Mouse (Mus musculus): ENCODE measurements around the gene Szrd1. TPM values are rescaled to one million over a fixed set of nuclear protein-coding genes. Genes with fewer than 3 reads are reported as not detected.
A peak's percentile ranks its signal among the peaks of the same experiment; 100 is the strongest.

The Szrd1 gene
- polyA plus RNA-seq, 1 experiment, result 54.2 TPM

GRCm38 (mm10) chr4:141068655-141069054 lies 70.9 kb downstream of the Szrd1 start:
- no peak for DNase-seq
- H3K36me3 ChIP-seq (ENCODE audit: control insufficient read depth, insufficient read depth, low read length), result peaks cover 51% of the 10 kb centered on the region

GRCm38 (mm10) chr4:141067516-141068046 lies 72.0 kb downstream of the Szrd1 start:
- Histone ChIP-seq H3K4me1 (replicated peaks; ENCODE audit: control insufficient read depth, insufficient read depth, low read length) (no peaks in the 10 kb centered on the region), H3K36me3 (ENCODE audit: control insufficient read depth, insufficient read depth, low read length) (peaks cover 44% of the 10 kb centered on the region), H3K27ac (ENCODE audit: control insufficient read depth, insufficient read depth, low read length) (no peak overlapping the region), H3K27me3 (ENCODE audit: control insufficient read depth, insufficient read depth, low read length) (no peaks in the 10 kb centered on the region), H3K4me3 (ENCODE audit: control insufficient read depth, insufficient read depth, low read length) (no peak overlapping the region)
- no peak for DNase-seq
- WGBS, result 91% methylated on average over 9 of the region's 9 CpGs
- TF ChIP-seq POLR2A (IDR thresholded peaks at IDR 0.05; ENCODE audit: control insufficient read depth, extremely low read depth, insufficient read depth, low read length, poor library complexity) (no peak), CTCF (IDR thresholded peaks at IDR 0.05; ENCODE audit: borderline replicate concordance, control insufficient read depth, extremely low read depth, insufficient read depth, low read length, poor library complexity) (no peak)

More at GRCm38 (mm10) chr4:141068655-141069054, 70.9 kb downstream of the Szrd1 start:
- WGBS, result 95% methylated on average over 8 of the region's 8 CpGs
- Histone ChIP-seq H3K27ac (ENCODE audit: control insufficient read depth, insufficient read depth, low read length) (no peak overlapping the region), H3K4me3 (ENCODE audit: control insufficient read depth, insufficient read depth, low read length) (no peak overlapping the region), H3K4me1 (replicated peaks; ENCODE audit: control insufficient read depth, insufficient read depth, low read length) (no peaks in the 10 kb centered on the region), H3K27me3 (ENCODE audit: control insufficient read depth, insufficient read depth, low read length) (no peaks in the 10 kb centered on the region)
- TF ChIP-seq CTCF (IDR thresholded peaks at IDR 0.05; ENCODE audit: borderline replicate concordance, control insufficient read depth, extremely low read depth, insufficient read depth, low read length, poor library complexity), result no peak

- TF ChIP-seq POLR2A (IDR thresholded peaks at IDR 0.05; ENCODE audit: control insufficient read depth, extremely low read depth, insufficient read depth, low read length, poor library complexity) (no peak), CTCF (IDR thresholded peaks at IDR 0.05; ENCODE audit: borderline replicate concordance, control insufficient read depth, extremely low read depth, insufficient read depth, low read length, poor library complexity) (no peak)
- no peak overlapping the region for H3K4me3 ChIP-seq (ENCODE audit: control insufficient read depth, insufficient read depth, low read length)
- no peaks in the 10 kb centered on the region for H3K4me1 ChIP-seq (replicated peaks; ENCODE audit: control insufficient read depth, insufficient read depth, low read length)
- WGBS, result 88% methylated on average over 12 of the region's 12 CpGs
- H3K36me3 ChIP-seq (ENCODE audit: control insufficient read depth, insufficient read depth, low read length), result peaks cover 41% of the 10 kb centered on the region
- DNase-seq, result no peak
- no peaks in the 10 kb centered on the region for H3K27me3 ChIP-seq (ENCODE audit: control insufficient read depth, insufficient read depth, low read length)
- no peak overlapping the region for H3K27ac ChIP-seq (ENCODE audit: control insufficient read depth, insufficient read depth, low read length)
These were observed 72.7 kb downstream of the Szrd1 start for GRCm38 (mm10) chr4:141066709-141067515.

DNA sequence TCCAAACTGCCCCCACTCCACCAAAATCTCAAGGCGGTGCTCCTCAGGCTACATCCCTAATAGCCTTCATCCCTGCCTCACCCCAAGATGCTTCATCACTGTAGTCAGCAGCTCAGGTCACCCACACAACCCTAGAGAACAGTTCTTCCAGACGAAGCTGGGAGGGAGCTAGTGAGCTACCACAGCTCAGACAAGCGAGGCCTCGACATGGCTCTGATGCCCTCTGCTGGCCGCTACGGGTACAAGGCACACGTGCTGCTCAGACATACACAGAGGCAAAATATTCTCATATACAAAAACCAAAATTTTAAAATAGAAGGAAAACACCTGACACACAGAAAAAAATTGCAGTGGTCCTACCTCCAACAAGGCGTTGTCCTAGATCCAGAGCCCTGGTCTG lies 74.5 kb downstream of the Szrd1 start:
- DNase-seq, result peak; percentile 86
- 11% methylated on average over 8 of the region's 8 CpGs for WGBS
- peaks cover 35% of the 10 kb centered on the region for H3K36me3 ChIP-seq (ENCODE audit: control insufficient read depth, insufficient read depth, low read length)
- no peak overlapping the region for H3K27ac ChIP-seq (ENCODE audit: control insufficient read depth, insufficient read depth, low read length)
- H3K4me3 ChIP-seq (ENCODE audit: control insufficient read depth, insufficient read depth, low read length), result no peak overlapping the region
- no peaks in the 10 kb centered on the region for H3K27me3 ChIP-seq (ENCODE audit: control insufficient read depth, insufficient read depth, low read length)
- peaks cover 2% of the 10 kb centered on the region; the same call in 1 of the 2 replicates for H3K4me1 ChIP-seq (replicated peaks; ENCODE audit: control insufficient read depth, insufficient read depth, low read length)
- TF ChIP-seq CTCF (IDR thresholded peaks at IDR 0.05; ENCODE audit: borderline replicate concordance, control insufficient read depth, extremely low read depth, insufficient read depth, low read length, poor library complexity), result peak; percentile 92
- TF ChIP-seq POLR2A (IDR thresholded peaks at IDR 0.05; ENCODE audit: control insufficient read depth, extremely low read depth, insufficient read depth, low read length, poor library complexity), result no peak

GRCm38 (mm10) chr4:141064104-141064659 lies 75.4 kb downstream of the Szrd1 start:
- 97% methylated on average over 4 of the region's 4 CpGs for WGBS
- Histone ChIP-seq H3K27ac (ENCODE audit: control insufficient read depth, insufficient read depth, low read length) (no peak overlapping the region), H3K27me3 (ENCODE audit: control insufficient read depth, insufficient read depth, low read length) (no peaks in the 10 kb centered on the region), H3K4me3 (ENCODE audit: control insufficient read depth, insufficient read depth, low read length) (no peak overlapping the region), H3K36me3 (ENCODE audit: control insufficient read depth, insufficient read depth, low read length) (peaks cover 28% of the 10 kb centered on the region), H3K4me1 (replicated peaks; ENCODE audit: control insufficient read depth, insufficient read depth, low read length) (peaks cover 9% of the 10 kb centered on the region)
- no peak for DNase-seq
- TF ChIP-seq CTCF (IDR thresholded peaks at IDR 0.05; ENCODE audit: borderline replicate concordance, control insufficient read depth, extremely low read depth, insufficient read depth, low read length, poor library complexity) (no peak), POLR2A (IDR thresholded peaks at IDR 0.05; ENCODE audit: control insufficient read depth, extremely low read depth, insufficient read depth, low read length, poor library complexity) (no peak)

Other genes with a start within 250 kb of the Szrd1 start
- gene Padi2, start 233.4 kb downstream of the Szrd1 start, polyA plus RNA-seq (2012; rRNA removed), result 19.5 and 21.9 TPM in 2 replicates
- 194 and 239 TPM in 2 replicates for gene Sdhb, start 178.6 kb downstream of the Szrd1 start, polyA plus RNA-seq (2012; rRNA removed)
- 300 and 301 TPM in 2 replicates for gene Atp13a2, start 152.9 kb downstream of the Szrd1 start, polyA plus RNA-seq (2012; rRNA removed)
- 6.1 and 7.0 TPM in 2 replicates for gene Mfap2, start 129.4 kb downstream of the Szrd1 start, polyA plus RNA-seq (2012; rRNA removed)
- gene Crocc, start 79.2 kb downstream of the Szrd1 start, polyA plus RNA-seq (2012; rRNA removed), result 12.9 and 17.6 TPM in 2 replicates
- 105 and 111 TPM in 2 replicates for gene Necap2, start 61.4 kb downstream of the Szrd1 start, polyA plus RNA-seq (2012; rRNA removed)
- 0.08 and 0.23 TPM in 2 replicates for gene Spata21, start 51.4 kb downstream of the Szrd1 start, polyA plus RNA-seq (2012; rRNA removed)
- 29.1 and 29.3 TPM in 2 replicates for gene Fbxo42, start 8.1 kb upstream of the Szrd1 start, polyA plus RNA-seq (2012; rRNA removed)
- gene Rsg1, start 74.2 kb upstream of the Szrd1 start, polyA plus RNA-seq (2012; rRNA removed), result 3.5 and 3.6 TPM in 2 replicates
- gene Arhgef19, start 99.7 kb upstream of the Szrd1 start, polyA plus RNA-seq (2012; rRNA removed), result 2.6 and 2.8 TPM in 2 replicates
- 3.6 and 3.9 TPM in 2 replicates for gene Epha2, start 161.5 kb upstream of the Szrd1 start, polyA plus RNA-seq (2012; rRNA removed)
- gene Fam131c, start 228.4 kb upstream of the Szrd1 start, polyA plus RNA-seq (2012; rRNA removed), result 0.17 and 0.40 TPM in 2 replicates

Measured in thymus, adult 2 months (tissue).